In the genomic region with DNA sequence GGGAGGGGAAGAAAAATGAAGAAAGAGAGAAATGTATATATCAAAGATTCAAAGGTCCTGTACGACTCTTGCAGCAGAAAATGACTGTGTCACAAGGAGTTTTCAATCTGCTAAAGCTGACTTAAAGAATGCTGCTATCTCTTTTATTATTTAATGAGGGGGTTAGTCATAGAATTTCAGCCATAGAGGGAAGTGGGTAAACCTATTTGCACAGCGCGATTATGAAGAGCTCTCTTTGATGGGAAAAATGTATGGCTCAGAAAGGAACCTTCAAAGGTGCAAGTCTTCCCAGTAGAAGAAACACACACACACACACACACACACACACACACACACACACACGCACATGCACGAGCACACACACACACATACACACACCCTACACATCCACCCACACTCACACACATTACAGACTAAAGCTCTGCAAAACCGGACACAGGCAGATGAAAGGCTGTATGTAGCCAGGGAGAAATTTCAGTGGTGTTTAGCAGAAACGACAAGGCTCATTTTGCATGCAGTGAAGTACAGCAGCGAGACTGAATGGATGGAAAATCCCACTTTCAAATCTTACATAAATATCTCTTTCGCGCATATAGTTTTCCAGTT, we compare ENCODE assay signal across 10 mouse cellular contexts. TPM values are rescaled to one million over a fixed set of nuclear protein-coding genes. Genes with fewer than 3 reads are reported as not detected.
DNase-seq lines count a peak whose midpoint lies in the region; ATAC-seq lines count a peak whose summit lies in the region.
"Had no signal": no experiment of that assay in that cellular context is flagged by ENCODE, and none has a peak within 500 bp of the region (broad histone marks: within the 10 kb centered on the region; RNA-seq: fewer than 3 reads in every experiment).

No protein-coding gene starts in this region.

- no peak for ATAC-seq in kidney, embryonic 15.5 days (replicated peaks; ENCODE audit: low FRiP score)
- ATAC-seq in embryonic facial prominence, embryonic 14.5 days (ENCODE audit: low read depth): no peak
- no peak for ATAC-seq in hindbrain, embryonic 11.5 days (ENCODE audit: low FRiP score)
- no peak for ATAC-seq in midbrain, embryonic 15.5 days (replicated peaks)

- no peaks in the 10 kb centered on the region for H3K9me3 ChIP-seq in kidney, embryonic 15.5 days (replicated peaks)
- no peaks in the 10 kb centered on the region for H3K9me3 ChIP-seq in embryonic facial prominence, embryonic 14.5 days (ENCODE audit: control insufficient read depth, low read length)
- no peaks in the 10 kb centered on the region for H3K9me3 ChIP-seq in hindbrain, embryonic 11.5 days (ENCODE audit: control insufficient read depth, low read length)
- H3K9me3 ChIP-seq in midbrain, embryonic 15.5 days: no peaks in the 10 kb centered on the region

- no peak for DNase-seq in kidney, adult 11 months
- DNase-seq in embryonic facial prominence, embryonic 14.5 days (ENCODE audit: low spot score): peak; percentile 13
- no peak for DNase-seq in hindbrain, embryonic 11.5 days (ENCODE audit: low spot score)
- no peak for DNase-seq in adrenal gland, adult 18-20 months (ENCODE audit: low spot score in 2 of 2)
- DNase-seq in ovary, adult 18-20 months (ENCODE audit: low spot score): no peak
- DNase-seq in adrenal gland, postnatal 4 days (ENCODE audit: low spot score in 2 of 2): no peak
- DNase-seq: kidney, postnatal 14 days had no signal

- H3K4me3 ChIP-seq in kidney, embryonic 15.5 days (replicated peaks): 0 out of 2 replicates have a peak overlapping the region, but pooled peaks have one; percentile 10
- peak overlapping the region; percentile 48 for H3K4me3 ChIP-seq in embryonic facial prominence, embryonic 14.5 days (ENCODE audit: low read depth, low read length)
- H3K4me3 ChIP-seq in hindbrain, embryonic 11.5 days (ENCODE audit: low read depth, low read length): peak overlapping the region; percentile 54; the same call in 1 of the 2 replicates
- peak overlapping the region; percentile 72 for H3K4me3 ChIP-seq in midbrain, embryonic 15.5 days

- no peak overlapping the region for H3K4me2 ChIP-seq in kidney, embryonic 15.5 days
- H3K4me2 ChIP-seq in embryonic facial prominence, embryonic 14.5 days (ENCODE audit: low read depth, low read length): peak overlapping the region; percentile 85
- H3K4me2 ChIP-seq in hindbrain, embryonic 11.5 days (replicated peaks; ENCODE audit: low read depth, low read length): peak overlapping the region; percentile 95
- H3K4me2 ChIP-seq in midbrain, embryonic 15.5 days: peak overlapping the region; percentile 86

- H3K4me1 ChIP-seq in kidney, embryonic 15.5 days: peaks cover 23% of the 10 kb centered on the region
- no peaks in the 10 kb centered on the region for H3K4me1 ChIP-seq in embryonic facial prominence, embryonic 14.5 days (ENCODE audit: control insufficient read depth, insufficient read depth, low read length)
- H3K4me1 ChIP-seq in hindbrain, embryonic 11.5 days (replicated peaks; ENCODE audit: control insufficient read depth, insufficient read depth, low read length): no peaks in the 10 kb centered on the region
- H3K4me1 ChIP-seq in midbrain, embryonic 15.5 days: peaks cover 8% of the 10 kb centered on the region

- WGBS in kidney, embryonic 15.5 days: 37% methylated on average over 10 of the region's 10 CpGs
- WGBS in embryonic facial prominence, embryonic 14.5 days: 37% methylated on average over 10 of the region's 10 CpGs
- WGBS in hindbrain, embryonic 11.5 days: 40% methylated on average over 10 of the region's 10 CpGs
- WGBS in midbrain, embryonic 15.5 days: 8% methylated on average over 10 of the region's 10 CpGs

- no peak overlapping the region for H3K9ac ChIP-seq in kidney, embryonic 15.5 days
- no peak overlapping the region for H3K9ac ChIP-seq in embryonic facial prominence, embryonic 14.5 days (ENCODE audit: low read depth, low read length)
- no peak overlapping the region for H3K9ac ChIP-seq in hindbrain, embryonic 11.5 days (ENCODE audit: low read depth, low read length)
- peak overlapping the region; percentile 52 for H3K9ac ChIP-seq in midbrain, embryonic 15.5 days
- H3K9ac ChIP-seq: liver, embryonic 14.5 days had no signal

- H3K27me3 ChIP-seq in kidney, embryonic 15.5 days: peaks cover 71% of the 10 kb centered on the region
- peaks cover 65% of the 10 kb centered on the region for H3K27me3 ChIP-seq in embryonic facial prominence, embryonic 14.5 days (replicated peaks; ENCODE audit: control insufficient read depth, insufficient read depth, low read length)
- peaks cover 12% of the 10 kb centered on the region for H3K27me3 ChIP-seq in hindbrain, embryonic 11.5 days (ENCODE audit: control insufficient read depth, insufficient read depth, low read length)
- no peaks in the 10 kb centered on the region for H3K27me3 ChIP-seq in midbrain, embryonic 15.5 days (replicated peaks)

- no peaks in the 10 kb centered on the region for H3K36me3 ChIP-seq in kidney, embryonic 15.5 days
- H3K36me3 ChIP-seq in embryonic facial prominence, embryonic 14.5 days (ENCODE audit: control insufficient read depth, insufficient read depth, low read length): no peaks in the 10 kb centered on the region
- no peaks in the 10 kb centered on the region for H3K36me3 ChIP-seq in hindbrain, embryonic 11.5 days (ENCODE audit: control insufficient read depth, insufficient read depth, low read length)
- H3K36me3 ChIP-seq in midbrain, embryonic 15.5 days (replicated peaks): no peaks in the 10 kb centered on the region

- no peak overlapping the region for H3K27ac ChIP-seq in kidney, embryonic 15.5 days
- no peak overlapping the region for H3K27ac ChIP-seq in embryonic facial prominence, embryonic 14.5 days (replicated peaks; ENCODE audit: low read depth, low read length)
- H3K27ac ChIP-seq in hindbrain, embryonic 11.5 days (ENCODE audit: low read depth, low read length): no peak overlapping the region
- H3K27ac ChIP-seq in midbrain, embryonic 15.5 days: peak overlapping the region; percentile 77
- H3K27ac ChIP-seq: liver, embryonic 14.5 days had no signal

RNA-seq across cellular contexts. Expression of gene Cdh8, which starts 2.3 kb away (rescaled TPM):
- polyA plus RNA-seq in kidney, embryonic 15.5 days (2015; fragmentation: Nextera tagmentation; extraction: Ambion mirVana): 0.82 and 1.5 TPM in 2 replicates
- polyA plus RNA-seq in embryonic facial prominence, embryonic 14.5 days (2014; fragmentation: Nextera tagmentation; extraction: Ambion mirVana): 3.3 and 3.4 TPM in 2 replicates
- polyA plus RNA-seq in hindbrain, embryonic 11.5 days (2014; fragmentation: Nextera tagmentation; extraction: Ambion mirVana): 4.4 and 4.7 TPM in 2 replicates
- 60.1 and 68.4 TPM in 2 replicates for polyA plus RNA-seq in midbrain, embryonic 15.5 days (2015; fragmentation: Nextera tagmentation; extraction: Ambion mirVana)
- total RNA-seq in adrenal gland, adult 18-20 months (2021): not detected
- 1 to 10 TPM; 1.0 to 1.7 TPM for total RNA-seq in adrenal gland, postnatal 4 days (2021)

Comparison
In these comparisons a context has a peak if more than half of its experiments do, and no peak if none do; other contexts are left out.
1. H3K4me3 ChIP-seq: peak in every context shown above with its lines; median percentile 72 in midbrain, embryonic 15.5 days; 54 in hindbrain, embryonic 11.5 days; 48 in embryonic facial prominence, embryonic 14.5 days; 10 in kidney, embryonic 15.5 days.
2. RNA of gene Cdh8, which starts 2.3 kb away (polyA plus RNA-seq): 60.1 to 68.4 TPM in midbrain, embryonic 15.5 days; 4.4 to 4.7 TPM in hindbrain, embryonic 11.5 days, 3.3 to 3.4 TPM in embryonic facial prominence, embryonic 14.5 days and 0.82 to 1.5 TPM in kidney, embryonic 15.5 days; every median in the first group is over 10 times any median in the second.